Mouse (Mus musculus) CD8-positive naive resting alpha-beta T cell, adult 2 months (primary cell): ENCODE results near the gene Mapk13.
A peak's percentile ranks its signal among the peaks of the same experiment; 100 is the strongest.
"Not testable (repeated sequence)": the region's sequence is repeated elsewhere in the genome, so short reads cannot be mapped to it uniquely, and the experiment has no call there.

Experiments
- DNase-seq, 2 experiments: peaks; one replicate each; pipeline ENCODE4 v3.0.0; 2022; ENCODE audit warnings: low read depth in 2 of 2, low spot score in 2 of 2

The Mapk13 gene

DNA sequence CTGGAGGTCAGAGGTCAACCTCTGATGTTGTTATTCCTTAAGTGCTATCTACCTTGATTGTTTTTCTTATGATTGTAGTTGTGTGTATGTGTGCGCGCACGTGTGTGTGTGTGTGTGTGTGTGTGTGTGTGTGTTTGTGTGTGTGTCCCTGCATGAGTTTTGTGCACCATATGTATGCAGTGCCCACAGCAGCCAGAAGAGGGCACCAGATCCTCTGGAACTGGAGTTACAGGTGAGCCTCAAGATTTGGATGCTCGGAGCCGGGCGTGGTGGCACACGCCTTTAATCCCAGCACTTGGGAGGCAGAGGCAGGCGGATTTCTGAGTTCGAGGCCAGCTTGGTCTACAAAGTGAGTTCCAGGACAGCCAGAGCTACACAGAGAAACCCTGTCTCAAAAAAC lies 5.2 kb downstream of the Mapk13 start:
- DNase-seq, result not testable (repeated sequence)

- DNase-seq, result no peak
Observed at GRCm38 (mm10) chr17:28775161-28775560, 6.1 kb downstream of the Mapk13 start.

GRCm38 (mm10) chr17:28776817-28777216 lies 7.7 kb downstream of the Mapk13 start:
- DNase-seq, result no peak

DNA sequence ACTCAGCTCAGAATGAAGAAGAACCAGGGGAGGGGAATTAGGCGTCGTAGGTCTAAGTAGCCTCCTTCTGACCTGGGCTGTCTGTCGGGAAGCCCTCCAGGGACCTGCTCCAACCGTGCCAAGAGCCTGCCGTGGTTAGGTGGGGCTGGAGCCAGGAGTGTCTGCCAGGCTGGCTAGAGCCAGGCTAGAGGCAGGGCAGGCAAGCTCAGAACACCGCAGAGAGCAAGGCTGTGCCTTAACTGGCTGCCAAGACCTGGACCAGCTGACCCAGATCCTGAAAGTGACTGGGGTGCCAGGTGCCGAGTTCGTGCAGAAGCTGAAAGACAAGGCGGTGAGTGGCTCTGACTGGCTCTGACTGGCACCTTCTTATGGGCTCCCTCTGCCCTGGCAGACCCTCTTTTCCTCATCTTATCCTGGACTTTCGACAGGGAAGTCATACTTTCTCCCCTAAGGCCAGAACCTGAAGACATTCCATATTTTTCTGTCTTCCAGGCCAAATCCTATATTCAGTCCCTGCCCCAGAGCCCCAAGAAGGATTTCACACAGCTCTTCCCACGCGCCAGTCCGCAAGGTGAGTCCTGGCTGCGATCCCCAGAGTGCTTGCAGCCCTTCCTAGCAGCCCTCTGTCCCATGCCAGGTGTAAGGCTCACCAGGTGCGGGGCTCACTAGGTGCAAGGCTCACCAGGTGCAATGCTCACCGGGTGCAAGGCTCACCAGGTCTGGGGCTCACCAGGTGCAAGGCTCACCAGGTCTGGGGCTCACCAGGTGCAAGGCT lies 8.3 kb downstream of the Mapk13 start:
- no peak for DNase-seq

DNA sequence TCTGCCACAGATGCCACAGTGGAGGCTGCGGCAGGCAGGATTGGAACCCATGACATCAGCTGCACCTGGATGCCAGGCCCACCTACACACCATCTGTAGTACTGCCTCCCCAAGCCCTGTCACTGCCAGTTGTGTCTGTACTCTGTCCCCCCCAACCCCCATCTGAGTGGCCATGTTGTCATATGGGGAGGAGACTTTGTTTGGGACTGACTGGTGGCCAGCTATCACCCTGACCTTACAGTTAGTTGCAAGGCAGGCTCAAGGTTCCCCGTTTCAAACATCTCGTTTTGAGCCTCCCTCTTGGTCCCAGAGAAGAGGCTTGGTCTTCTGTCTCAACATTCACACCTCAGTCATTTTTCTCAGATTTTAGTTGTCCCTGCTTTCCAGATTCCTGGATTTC lies 10.6 kb downstream of the Mapk13 start:
- no peak for DNase-seq

- DNase-seq, result no peak
Observed at GRCm38 (mm10) chr17:28780836-28781235, 11.7 kb downstream of the Mapk13 start.

DNA sequence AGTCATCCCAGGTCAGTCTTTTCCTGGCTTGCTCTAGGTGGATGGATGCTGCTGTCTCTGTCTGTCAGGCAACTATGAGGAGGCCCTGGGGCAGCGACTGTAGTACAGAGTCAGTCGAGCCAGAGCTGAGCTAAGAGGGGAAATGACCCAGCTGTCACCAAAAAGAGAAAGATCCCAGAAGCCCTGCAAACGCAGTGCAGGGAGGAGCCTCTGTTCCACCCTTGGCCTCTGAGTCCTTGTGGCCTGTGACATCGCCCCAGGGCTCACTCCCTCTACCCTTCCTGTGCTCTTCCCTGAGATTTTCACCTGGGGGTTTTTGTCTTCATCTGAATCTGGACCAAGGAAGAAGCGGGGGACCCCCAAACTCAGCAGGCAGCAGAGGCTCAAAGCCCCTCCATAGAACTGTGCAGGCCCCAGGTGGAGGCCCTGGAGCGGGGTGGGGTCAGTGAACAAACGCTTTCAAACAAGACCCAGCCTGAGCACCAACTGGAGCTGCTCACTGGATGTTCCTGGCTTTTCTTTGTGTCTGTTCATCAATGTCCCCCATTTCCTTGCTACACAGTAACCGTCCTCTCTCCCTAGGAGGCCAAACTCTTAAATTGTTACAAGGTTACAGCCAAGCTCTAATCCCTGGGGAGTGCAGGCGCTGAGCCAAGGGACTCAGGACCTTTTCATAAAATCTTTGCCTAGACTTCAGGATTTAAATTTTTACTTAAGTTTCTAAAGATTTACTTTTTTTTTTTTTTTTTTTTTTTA lies 12.4 kb downstream of the Mapk13 start:
- DNase-seq, result no peak

- DNase-seq, result no peak
Observed at GRCm38 (mm10) chr17:28785036-28785435, 15.9 kb downstream of the Mapk13 start.

DNA sequence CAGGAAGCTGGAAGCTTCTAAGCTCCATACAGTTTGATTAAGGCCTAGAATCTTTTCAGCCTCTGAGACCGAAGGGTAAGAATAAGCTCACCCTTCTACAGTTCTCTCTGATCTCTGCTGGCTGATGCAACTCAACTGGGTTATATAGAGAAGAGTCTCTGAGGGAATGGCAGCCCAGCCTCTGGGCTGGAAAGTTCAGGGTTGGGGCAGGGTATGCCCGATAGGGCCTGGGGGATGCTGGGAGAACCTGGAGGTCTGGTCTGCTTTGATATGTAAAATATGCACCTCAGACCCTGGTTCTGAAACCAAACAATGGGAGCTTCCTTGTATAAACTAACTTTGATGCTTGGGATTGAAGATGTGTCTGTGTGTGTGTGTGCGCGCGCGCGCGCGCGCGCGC lies 18.4 kb downstream of the Mapk13 start:
- no peak for DNase-seq

DNA sequence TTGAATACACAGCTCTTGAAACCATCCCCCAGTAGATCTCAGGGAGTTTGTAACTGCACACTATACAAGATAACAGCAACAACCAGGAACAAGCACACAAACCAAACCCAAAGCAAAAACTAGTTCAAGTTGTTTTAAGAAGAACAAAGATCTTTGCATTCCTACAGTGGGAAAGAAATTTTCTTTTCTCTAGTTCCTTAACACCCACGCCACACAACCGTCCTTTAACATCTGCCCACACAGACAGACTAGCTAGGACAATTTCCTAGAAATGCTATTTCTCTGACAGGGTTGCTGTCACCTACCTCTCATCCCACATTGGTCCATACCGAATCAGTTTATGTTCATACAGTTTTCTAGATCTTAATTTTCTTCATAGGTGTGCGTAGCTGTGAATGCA lies 27.9 kb downstream of the Mapk13 start:
- DNase-seq, result no peak

- DNase-seq, result peak in 1 of 2 experiments; percentile 13
Observed at GRCm38 (mm10) chr17:28799291-28800160, 30.4 kb downstream of the Mapk13 start.

GRCm38 (mm10) chr17:28800281-28800670 lies 31.2 kb downstream of the Mapk13 start:
- DNase-seq, result no peak

- peak; percentile 62 to 68 for DNase-seq
Observed at GRCm38 (mm10) chr17:28800671-28801412, 31.7 kb downstream of the Mapk13 start, which contains the start of gene Brpf3. Brpf3 (plus strand) TSS chr17:28801090.

DNA sequence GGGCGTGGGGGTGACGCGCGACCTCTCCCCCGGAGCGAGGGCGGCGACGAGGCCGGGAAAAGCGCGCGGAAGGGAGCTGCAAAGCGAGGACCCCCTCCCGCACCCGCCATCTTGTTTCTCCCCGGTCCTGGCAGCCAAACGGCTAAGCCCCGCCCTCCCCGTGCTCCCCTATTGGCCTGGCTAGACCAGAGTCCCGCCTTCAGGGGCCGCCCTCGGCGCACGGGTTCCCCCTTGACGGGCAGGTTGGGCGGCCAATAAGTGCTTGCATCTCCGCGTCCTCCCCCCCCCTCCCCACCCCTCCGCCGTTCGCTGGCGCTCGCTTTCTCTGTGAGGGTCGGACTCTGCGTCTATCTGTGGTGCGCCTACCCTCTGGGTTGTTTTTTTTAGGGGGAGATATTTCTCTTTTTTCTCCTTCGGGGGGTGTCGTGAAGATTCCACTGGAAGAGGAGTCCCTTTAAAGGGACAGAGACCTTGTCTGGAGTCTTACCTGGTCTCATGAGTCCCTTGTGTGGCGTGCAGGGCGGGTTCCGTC lies 32.4 kb downstream of the Mapk13 start:
- DNase-seq, result peak; percentile 96 to 98

- no peak for DNase-seq
Observed at GRCm38 (mm10) chr17:28802006-28802481, 32.9 kb downstream of the Mapk13 start.

DNA sequence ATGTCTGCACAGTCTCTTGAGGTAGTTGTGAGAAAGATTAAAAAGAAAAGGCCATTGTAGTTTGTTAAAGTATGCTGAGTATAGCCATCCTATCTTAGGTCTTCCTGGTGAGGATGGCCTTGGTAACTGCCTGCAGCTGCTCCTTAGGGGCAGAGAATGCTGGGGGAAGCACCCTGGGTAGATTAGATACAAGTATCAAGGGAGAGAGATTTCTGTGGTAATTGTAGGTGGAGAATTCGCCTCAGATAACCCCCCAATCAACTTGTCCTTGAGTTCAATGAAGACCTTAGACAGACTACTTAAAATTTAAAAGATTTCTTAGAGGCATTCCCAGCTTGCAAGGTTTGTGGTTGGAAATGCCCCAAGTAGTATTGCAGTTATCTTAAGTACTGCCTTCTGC lies 34.2 kb downstream of the Mapk13 start:
- no peak for DNase-seq

DNA sequence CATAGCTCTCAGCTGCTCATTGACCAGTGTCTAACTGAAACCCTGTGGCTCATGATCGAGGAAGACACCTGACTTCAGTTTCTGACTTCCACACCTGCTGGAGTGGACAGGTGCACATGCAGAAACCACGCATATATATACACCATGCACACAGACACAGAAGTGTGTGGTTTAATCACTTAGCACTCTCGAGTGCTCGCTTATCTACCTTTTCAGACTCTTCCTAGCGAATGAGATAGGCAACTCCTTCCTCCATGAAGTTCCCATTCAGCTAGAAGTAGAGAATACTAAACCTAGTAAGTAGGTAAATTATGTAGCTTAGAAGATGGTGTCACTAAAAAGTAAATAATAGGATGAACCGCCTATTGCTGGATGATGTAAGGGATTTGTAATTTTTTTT lies 35.9 kb downstream of the Mapk13 start:
- DNase-seq, result no peak

DNA sequence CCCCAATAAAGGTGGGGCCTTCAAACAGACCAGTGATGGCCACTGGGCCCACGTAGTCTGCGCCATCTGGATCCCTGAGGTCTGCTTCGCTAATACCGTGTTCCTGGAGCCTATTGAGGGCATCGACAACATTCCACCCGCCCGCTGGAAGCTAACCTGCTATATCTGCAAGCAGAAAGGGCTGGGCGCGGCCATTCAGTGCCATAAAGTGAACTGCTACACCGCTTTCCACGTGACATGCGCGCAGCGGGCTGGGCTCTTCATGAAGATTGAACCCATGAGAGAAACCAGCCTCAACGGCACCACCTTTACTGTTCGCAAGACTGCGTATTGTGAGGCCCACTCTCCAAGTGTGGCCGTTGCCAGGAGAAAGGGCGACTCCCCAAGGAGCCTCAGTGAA lies 37.7 kb downstream of the Mapk13 start:
- no peak for DNase-seq

GRCm38 (mm10) chr17:28808714-28809113 lies 39.6 kb downstream of the Mapk13 start:
- DNase-seq, result no peak

GRCm38 (mm10) chr17:28809175-28809831 lies 40.2 kb downstream of the Mapk13 start:
- no peak for DNase-seq
